Mouse (Mus musculus): ENCODE data around the gene Fthl17a.

Fthl17a gene

GRCm38 (mm10) chrX:85249379-85249778, at the start of gene Fthl17a:
Gene Fthl17a (plus strand): TSS chrX:85249679.
- DNase-seq (ENCODE audit: low read depth, low spot score) = no peak

- DNase-seq (ENCODE audit: low read depth, low spot score) = no peak
These were observed 42.5 kb upstream of the Fthl17a start for GRCm38 (mm10) chrX:85207001-85207400.

- no peak for DNase-seq (ENCODE audit: low read depth, low spot score)
These were observed 22.6 kb upstream of the Fthl17a start for GRCm38 (mm10) chrX:85226883-85227282.

GRCm38 (mm10) chrX:85271821-85272220, 22.3 kb downstream of the Fthl17a start:
- DNase-seq (ENCODE audit: low read depth, low spot score) = no peak

GRCm38 (mm10) chrX:85272296-85272695, 22.8 kb downstream of the Fthl17a start:
- DNase-seq (ENCODE audit: low read depth, low spot score) = no peak

- no peak for DNase-seq (ENCODE audit: low read depth, low spot score)
These were observed 40.4 kb downstream of the Fthl17a start for GRCm38 (mm10) chrX:85289846-85290245.

- DNase-seq (ENCODE audit: low read depth, low spot score) = no peak
These were observed 43.3 kb downstream of the Fthl17a start for GRCm38 (mm10) chrX:85292781-85293180.

- no peak for DNase-seq (ENCODE audit: low read depth, low spot score)
These were observed 44.5 kb downstream of the Fthl17a start for GRCm38 (mm10) chrX:85294001-85294400.

- DNase-seq (ENCODE audit: low read depth, low spot score) = no peak
These were observed 55.2 kb downstream of the Fthl17a start for GRCm38 (mm10) chrX:85304674-85305073.

- no peak for DNase-seq (ENCODE audit: low read depth, low spot score)
These were observed 69.1 kb downstream of the Fthl17a start for GRCm38 (mm10) chrX:85318576-85318975.

- DNase-seq (ENCODE audit: low read depth, low spot score) = no peak
These were observed 69.7 kb downstream of the Fthl17a start for GRCm38 (mm10) chrX:85319193-85319592.

Data from c-Kit-negative CD71-positive TER-119-positive erythroid progenitor cells, embryonic 14.5 days (primary cell).